Mouse (Mus musculus) B cell, adult 2 months (primary cell): ENCODE data around the gene Il4ra.
A peak's percentile ranks its signal among the peaks of the same experiment; 100 is the strongest.

Experiments
- DNase-seq, 2 experiments: peaks; one replicate each; pipeline ENCODE4 v3.0.0; 2022

The Il4ra gene

GRCm38 (mm10) chr7:125551766-125552709 is at the start of gene Il4ra:
Gene Il4ra (plus strand): TSS chr7:125552120.
- DNase-seq, result peak; percentile 95 to 97

DNA sequence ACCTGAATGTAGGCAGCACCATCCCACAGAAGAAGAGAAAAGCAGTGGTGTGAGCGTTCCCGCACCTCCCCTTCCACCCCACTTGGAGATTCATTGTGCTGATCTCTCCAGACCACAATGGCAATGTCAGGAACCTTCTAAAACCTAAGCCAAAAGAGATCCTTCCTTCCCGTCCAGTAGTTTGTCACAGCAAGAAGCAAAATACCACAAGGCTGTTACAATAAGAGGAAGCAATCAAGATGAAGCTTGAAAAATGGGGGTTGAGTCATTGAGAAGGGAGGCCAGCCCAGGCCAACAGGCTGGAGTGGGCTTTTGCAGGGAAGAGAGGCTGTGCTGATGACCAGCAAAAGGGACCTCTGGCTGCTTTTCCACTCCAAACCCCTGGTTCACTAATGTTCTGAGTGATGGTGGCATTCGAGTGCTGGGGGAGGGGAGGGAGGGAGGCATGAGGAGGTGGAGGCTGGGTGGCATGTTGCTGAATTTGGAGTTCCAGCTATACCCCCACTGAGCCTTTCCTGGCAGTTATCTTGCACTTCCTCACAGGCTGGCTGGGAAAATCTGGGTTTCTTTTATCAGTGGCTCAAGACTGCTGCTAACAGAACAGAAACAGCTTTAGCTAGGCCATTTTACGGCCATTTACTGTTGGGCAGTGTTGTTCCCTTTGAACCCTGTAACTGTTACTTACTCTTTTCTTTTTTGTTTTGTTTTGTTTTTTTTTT is 48.4 kb upstream of the Il4ra start:
- no peak for DNase-seq

GRCm38 (mm10) chr7:125504618-125505017 is 47.3 kb upstream of the Il4ra start:
- no peak for DNase-seq

GRCm38 (mm10) chr7:125505568-125505967 is 46.4 kb upstream of the Il4ra start:
- no peak for DNase-seq

DNA sequence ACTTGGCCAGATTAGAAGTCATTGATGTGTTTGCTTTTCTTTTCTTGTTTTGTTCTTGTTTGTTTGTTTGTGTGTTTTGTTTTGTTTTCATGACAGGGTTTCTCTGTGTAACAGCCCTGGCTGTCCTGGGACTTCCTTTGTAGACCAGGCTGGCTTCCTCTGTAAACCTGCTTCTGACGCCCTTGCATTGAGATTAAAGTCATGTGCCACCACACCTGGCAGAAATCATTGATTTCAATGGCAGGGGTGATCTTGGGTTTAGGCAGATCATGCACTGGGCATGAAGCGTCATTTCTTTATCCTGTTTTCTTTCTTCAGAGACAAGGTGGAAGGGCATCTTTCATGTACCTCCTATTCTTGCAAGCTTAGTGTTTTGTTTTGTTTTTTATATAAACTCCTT is 44.6 kb upstream of the Il4ra start:
- DNase-seq, result no peak

DNA sequence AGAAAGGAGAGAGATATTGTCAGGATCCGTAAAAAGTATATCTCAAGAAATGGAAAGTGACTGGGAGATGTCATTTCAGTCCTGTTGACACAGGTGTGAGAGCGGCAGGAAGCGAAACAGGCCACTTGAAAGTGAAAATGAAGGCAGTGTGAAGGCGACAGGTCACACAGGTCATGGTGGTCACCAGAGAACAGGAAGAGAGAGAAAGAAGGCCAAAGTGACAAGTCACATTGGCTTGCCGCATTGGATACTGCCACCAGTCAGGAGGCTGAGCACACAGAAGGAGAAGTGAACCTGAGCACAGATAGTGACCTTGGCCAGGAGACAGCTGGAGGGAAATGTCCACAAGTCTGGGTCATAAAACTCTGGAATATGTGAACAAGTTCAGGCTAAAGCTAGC is 40.5 kb upstream of the Il4ra start:
- DNase-seq, result no peak

DNA sequence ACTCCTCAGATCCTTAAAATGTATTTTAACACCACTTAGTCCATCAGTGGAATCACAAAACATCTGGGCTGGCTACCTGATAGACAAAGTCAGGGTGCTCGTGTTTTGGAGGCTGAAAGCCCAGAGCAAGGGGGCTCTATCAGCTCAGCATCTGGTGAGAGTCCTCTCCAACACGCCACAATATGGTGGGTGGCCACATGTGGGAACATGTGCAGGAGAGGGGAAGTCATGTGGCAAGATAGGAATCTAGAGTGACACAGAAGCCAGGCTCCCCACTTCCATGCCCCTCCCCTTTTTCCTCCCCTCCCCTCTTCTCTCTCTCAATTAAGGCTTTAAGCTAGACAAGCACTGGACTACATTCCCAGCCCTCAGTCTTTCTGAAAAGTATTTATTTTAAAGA is 40.1 kb upstream of the Il4ra start:
- no peak for DNase-seq

- no peak for DNase-seq
Measured at GRCm38 (mm10) chr7:125515081-125515853, 36.7 kb upstream of the Il4ra start.

DNA sequence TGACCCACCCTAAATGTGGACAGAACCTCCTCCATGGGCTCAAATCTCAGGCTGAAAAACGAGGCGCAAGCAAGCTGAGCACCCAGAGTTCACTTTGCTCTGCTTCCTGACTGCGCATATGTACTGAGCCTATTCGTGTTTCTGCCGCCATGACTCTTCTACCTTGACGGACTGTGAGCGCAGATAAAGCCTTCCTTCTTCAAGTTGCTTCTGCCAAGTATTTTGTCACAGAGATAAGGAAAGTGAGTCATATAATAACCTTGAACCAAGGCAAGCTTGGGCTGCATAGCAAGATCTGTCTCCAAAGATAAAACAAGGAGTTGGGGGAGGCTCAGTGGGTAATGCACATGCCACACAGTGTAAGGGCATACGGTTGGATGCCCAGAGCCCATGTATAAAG is 35.2 kb upstream of the Il4ra start:
- no peak for DNase-seq

DNA sequence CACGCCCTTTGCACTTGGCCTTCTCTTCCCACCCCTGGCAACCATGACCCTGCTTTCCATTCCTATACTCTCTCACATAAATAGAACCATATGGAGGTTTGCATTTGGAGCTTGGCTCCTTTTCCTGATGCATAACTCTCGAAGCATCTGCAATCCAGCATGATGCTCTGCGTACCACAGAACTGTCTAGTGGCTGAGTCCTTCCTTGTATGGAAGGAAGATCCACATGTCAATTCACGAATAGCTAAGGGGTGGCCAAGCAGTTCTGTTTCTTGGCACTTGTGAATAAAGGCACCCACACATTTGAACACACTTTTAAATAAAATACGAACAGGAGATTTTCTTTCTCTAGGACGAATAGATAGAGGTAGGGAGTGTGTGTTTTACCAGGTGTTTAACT is 34.5 kb upstream of the Il4ra start:
- DNase-seq, result no peak

DNA sequence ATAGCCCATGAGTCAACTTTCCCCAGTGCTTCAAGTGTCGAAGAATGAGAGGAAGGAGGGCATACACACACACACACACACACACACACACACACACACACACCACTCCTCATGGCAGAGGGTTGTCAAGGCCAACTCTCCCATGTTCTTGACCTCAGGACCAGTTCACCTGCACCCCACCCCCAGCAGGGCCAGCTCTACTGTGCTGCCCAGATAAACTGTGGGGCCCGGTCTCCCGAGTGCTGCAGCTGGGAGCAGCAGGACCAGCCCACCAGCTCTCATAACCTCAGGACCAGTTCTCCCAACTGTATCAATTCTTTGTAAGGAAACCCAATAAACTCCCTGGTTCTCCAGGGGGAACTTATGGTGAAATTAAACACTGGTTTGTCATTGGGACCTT is 32.2 kb upstream of the Il4ra start:
- DNase-seq, result no peak

DNA sequence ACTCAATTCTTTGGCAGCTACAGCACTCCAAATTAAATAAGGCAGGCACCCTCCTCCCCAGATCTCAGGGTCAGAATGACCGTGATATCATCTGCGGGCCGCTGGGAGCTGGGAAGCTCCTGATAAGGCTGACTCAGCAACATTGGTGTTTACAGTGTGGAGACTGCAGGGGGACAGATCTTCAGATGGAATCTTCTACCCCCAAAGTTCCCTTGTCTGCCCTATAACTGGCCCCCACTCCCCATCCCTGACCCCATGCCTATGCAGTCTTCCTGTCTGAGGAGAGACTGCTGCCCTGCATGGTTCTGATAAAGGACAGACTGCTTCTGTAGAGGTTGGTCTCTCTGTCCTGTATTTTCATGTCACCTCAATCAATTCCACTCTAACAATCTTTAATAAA is 28.9 kb upstream of the Il4ra start:
- no peak for DNase-seq

DNA sequence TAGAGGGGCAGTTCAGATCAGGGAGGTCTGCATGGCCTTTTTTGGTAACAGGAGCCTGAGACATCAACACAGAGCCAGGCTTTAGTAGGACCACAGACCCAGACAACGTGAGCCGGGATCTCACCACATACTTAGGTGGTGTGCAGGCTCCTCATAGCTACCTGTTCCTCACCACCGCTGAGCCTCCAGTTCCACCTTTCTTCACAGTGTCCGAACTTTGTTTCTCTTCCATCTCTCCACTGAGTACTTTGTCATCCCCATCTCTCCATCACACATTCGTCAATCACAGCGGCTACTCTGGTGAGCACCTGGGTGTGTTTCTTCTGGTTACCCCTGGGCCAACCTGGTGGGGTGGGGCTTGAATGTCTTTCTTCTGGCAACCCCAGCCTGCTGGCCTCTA is 24.7 kb upstream of the Il4ra start:
- no peak for DNase-seq

GRCm38 (mm10) chr7:125527901-125528580 is 23.9 kb upstream of the Il4ra start:
- no peak for DNase-seq

DNA sequence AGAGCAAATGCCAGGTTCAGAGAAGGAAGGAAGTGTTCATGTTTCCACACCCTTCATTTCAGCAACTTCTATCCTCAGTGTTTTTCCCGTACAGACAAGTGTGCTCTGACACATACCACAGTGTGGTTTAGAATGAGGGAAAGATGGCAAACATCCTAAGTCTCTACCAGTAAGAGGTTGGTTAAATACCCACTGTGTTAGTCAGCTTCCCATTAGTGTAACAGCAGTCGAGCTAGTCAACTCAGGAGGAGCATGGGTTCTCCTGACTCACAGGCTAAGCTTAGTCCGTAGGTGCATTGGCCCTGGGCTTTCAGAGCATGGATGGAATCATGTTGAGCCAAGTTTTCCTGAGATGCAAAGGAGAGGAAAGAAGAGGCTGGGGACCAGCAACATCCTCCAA is 12.6 kb upstream of the Il4ra start:
- no peak for DNase-seq

GRCm38 (mm10) chr7:125541026-125541425 is 10.9 kb upstream of the Il4ra start:
- DNase-seq, result no peak

- peak; percentile 86 to 90 for DNase-seq
Measured at GRCm38 (mm10) chr7:125541821-125542220, 10.1 kb upstream of the Il4ra start.

DNA sequence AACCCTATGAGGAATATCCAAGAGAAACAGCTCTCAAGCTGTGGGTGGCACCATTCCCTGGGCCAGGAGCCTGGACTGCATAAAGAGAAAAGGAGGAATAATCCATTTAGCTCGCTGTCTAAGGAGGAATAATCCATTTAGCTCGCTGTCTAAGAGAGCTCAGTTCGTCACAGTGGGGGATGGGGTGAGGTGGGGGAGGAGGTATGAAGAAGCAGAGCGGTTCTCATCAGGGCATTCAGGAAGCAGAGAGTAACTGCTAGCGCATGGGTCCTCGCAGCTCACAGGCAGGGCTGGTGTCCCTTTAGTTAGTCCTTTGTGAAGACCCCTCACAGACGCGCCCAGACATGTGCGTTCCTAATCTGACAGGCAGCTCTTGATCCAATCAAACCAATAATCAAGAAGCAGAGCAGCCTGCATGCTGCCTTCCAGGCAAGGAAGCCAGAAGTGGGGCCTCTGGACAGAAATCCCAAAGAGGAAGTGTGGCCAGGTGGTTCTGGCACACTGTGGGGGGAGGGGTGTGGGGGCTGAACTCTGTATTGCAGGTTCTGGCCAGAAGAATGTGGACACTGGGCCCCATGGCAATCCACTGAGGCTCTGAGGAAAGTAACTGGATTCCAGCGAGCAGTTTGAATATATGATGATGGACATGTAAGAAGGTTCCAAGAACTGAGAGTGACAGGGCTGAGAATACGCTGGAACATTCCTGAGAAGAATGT is 9.4 kb upstream of the Il4ra start:
- peak; percentile 48 to 63 for DNase-seq

DNA sequence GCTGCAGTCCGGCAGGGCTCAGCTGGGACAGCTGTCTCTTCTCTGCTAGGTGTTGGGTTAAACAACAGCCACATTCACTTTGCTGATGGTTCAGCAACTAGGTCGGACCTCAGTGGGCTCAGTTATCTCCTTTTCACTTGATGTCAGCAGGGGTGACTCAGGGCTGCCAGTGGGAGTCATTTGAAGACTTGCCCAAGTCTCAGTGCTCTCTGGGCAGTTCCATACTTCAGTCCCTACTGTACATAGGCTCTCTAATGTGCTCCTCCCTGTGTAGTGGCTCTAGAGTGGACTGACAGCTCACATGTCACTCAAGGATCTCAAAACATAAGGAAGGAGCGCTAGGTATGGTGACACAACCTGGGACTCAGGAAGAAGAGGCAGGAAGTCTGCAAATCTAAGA is 8.4 kb upstream of the Il4ra start:
- DNase-seq, result no peak

DNA sequence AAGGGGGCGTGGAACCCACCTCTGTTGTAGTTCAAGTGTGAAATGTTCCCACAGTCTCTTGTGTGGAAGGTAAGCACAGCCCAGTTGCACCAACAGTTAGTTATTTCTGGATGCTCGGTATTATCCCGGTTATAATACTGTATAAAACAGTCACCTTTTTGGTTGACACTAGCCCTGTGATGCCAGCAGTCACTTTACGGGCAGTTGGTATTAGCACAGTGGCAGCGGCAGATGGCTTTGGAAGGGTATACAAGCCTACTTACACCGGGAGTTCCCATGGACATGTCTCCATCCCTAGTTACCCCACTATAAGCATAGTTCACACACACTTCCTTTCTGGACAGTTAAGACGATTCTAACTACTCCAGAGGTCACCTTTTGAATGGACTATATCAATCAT is 6.6 kb upstream of the Il4ra start:
- no peak for DNase-seq

GRCm38 (mm10) chr7:125546727-125547126 is 5.2 kb upstream of the Il4ra start:
- no peak for DNase-seq

DNA sequence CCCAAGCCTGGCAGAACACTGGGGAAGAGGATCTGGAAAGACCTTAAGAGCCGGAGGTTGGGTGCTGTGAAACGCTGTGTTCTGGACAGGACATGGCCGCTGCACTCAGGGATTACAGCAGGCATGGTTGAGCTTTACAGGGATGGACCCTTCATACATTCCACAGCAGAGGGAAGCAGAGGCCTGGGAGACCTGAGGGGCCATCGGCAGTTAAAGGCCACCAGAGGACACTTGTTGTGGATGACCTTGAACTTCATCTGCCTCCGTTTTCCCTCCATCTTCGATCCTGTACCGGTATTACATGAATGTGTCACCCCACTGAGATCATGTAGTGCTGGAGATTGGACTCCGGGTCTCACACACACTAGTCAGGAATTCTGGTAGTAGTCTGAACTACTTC is 2.0 kb upstream of the Il4ra start:
- no peak for DNase-seq
